Mouse (Mus musculus): Measurements from ENCODE around the gene 1110017D15Rik.

The 1110017D15Rik gene

DNA sequence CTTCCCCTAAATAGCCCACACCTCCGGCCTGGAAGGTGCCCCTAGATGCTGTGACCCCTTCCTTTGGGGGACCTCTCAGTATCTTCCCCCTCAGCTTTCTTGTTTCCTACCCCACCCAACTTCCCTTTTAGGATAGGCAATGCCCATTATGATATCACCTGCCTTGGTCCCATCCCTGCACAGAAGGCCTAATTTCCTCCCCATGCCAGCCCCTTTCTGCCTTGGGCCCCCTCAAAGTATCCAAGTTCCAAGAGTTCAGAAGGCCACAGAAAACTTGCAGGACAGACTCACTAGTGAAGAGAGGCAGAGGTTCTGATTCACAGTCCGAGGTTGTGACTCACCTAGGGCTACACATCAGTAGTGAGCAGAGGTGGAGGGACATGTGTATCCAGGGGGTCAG, at the start of gene 1110017D15Rik:
TSS of gene 1110017D15Rik (minus strand) at position 101 of the 400 bp plus-strand sequence.
- DNase-seq (ENCODE audit: low read depth, low spot score): no peak

GRCm38 (mm10) chr4:41566123-41566522, 49.0 kb upstream of the 1110017D15Rik start:
- DNase-seq (ENCODE audit: low read depth, low spot score): no peak

DNA sequence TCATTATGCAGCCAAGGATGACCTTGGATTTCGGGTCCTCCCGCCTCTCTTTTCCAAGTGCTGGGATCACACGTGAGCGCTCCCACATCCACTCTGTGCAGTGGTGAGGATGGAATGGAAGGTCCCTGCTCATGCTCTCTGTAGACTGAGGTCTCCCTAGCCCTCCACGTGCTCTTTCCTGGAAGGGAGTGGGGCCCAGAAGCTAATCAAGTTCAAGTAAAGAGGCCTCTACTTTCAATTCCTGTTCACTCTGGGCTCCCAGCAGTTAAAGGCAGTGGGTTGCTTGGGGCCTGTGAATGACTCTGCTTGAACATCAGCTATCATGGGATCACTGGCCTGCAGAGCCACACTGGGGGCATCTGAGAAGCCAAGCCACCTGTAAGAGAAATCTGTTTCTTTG, 46.2 kb upstream of the 1110017D15Rik start:
- no peak for DNase-seq (ENCODE audit: low read depth, low spot score)

DNA sequence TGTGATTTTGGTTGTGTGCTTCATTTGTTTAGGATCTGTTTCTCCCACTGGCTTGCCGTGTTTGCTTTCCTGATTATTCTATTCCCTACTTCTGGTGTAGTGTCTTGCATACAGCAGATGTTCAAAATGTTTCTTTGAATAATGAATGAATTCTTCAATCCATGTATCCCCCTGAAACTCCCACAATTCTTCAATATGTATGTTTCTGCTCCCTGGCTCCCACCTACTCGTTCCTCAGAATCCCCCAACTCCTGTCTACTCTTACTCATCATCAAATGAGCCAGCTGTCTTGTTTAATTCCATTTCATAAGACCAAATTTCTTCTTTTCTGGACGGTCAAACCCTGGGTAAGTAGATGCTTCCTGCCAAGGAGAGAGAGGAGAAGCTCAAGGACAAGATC, 40.0 kb upstream of the 1110017D15Rik start:
- no peak for DNase-seq (ENCODE audit: low read depth, low spot score)

GRCm38 (mm10) chr4:41556311-41556953, 39.3 kb upstream of the 1110017D15Rik start:
- DNase-seq (ENCODE audit: low read depth, low spot score): peak; percentile 64

DNA sequence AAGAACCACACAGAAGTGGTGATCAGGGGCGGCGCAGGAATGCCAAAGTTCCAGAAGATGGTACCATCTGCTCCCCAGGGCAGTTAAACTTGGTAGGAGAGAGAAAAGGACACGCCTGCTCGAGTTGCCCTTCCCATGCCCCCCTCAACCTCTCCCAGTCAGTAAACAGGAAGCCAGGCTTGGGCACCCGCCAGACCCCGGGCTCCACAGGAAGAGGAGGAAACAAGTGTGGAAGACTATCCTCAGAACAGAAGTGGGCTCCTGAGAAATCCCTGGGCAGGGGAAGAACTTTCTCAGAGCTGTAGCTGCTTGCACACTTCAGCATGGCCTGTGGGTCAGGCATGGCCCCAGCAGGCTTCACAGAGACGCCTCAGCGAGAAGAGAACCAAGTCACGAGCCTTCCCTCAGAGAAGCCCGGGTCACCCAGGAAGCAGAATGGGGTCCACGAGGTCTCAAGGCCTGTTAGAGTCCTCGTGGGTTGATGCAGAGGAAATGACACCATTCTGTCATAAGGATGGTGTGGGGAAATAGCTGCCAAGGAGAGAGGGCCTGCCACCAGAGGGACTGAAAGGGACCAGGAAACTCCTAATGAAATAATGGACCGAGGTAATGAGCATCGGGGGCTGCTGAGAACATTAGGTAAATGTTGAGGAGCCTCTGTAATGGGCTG, 38.0 kb upstream of the 1110017D15Rik start:
- peak; percentile 45 for DNase-seq (ENCODE audit: low read depth, low spot score)

- DNase-seq (ENCODE audit: low read depth, low spot score): no peak
Measured at GRCm38 (mm10) chr4:41553116-41553515, 36.0 kb upstream of the 1110017D15Rik start.

GRCm38 (mm10) chr4:41552529-41552928, 35.4 kb upstream of the 1110017D15Rik start:
- DNase-seq (ENCODE audit: low read depth, low spot score): peak; percentile 71

DNA sequence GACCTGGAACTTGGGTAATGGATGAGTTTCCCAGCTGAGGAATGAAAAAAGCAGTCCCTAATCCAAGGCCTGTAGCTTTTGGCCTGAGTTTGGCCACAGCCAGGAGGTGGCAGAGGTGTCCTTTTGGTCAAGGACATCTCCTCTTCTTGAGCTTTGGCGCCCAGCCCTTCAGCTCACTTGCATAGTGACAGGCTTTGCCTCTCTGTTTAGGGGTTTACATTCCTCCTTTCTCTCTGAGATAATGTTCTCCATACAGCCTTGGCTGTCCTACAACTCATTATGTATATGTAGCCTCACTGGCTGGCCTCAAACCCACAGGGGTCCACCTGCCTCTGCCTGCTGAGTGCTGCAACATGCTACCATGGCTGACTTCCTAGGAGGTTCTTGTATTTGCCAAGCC, 30.0 kb upstream of the 1110017D15Rik start:
- DNase-seq (ENCODE audit: low read depth, low spot score): no peak

GRCm38 (mm10) chr4:41545985-41546384, 28.9 kb upstream of the 1110017D15Rik start:
- DNase-seq (ENCODE audit: low read depth, low spot score): no peak

GRCm38 (mm10) chr4:41542136-41542535, 25.0 kb upstream of the 1110017D15Rik start:
- DNase-seq (ENCODE audit: low read depth, low spot score): no peak

DNA sequence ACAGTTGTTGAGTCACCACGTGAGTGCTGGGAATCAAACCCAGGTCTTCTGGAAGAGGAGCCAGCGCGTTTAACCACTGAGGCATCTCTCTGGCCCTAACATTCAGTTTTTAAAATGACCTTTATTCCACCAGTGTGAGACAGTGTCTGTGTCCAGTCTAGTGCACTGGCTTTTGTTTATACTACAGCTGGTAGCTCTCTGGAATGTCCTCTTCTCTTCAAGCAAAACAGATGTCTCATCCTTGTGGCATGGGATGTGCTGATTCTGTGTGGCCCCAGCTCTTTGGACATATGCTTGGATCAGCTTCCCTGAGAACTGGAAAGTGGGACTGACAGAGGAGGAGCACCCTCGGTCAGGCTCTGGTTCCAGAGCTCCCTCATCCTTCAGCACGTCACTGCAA, 17.7 kb upstream of the 1110017D15Rik start:
- DNase-seq (ENCODE audit: low read depth, low spot score): no peak

DNA sequence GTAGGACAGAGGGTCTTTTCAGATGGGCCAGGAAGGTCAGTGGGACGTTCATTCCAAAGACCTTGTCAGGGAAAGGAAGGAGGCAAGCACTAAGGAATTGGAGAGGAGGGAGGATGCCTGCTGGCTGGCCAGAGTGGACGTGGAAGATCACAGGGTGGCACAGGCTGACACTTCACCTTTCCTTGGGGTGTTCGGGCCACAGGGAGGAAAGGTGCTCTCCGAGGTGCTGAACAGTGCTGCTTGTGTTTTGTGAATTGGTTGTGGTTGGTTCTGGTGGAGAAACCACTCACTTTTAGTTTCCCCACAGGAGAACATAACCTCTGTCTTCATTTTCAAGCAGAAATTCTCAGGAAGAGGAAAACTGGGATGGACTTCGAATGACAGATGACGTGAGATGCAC, 15.3 kb upstream of the 1110017D15Rik start:
- no peak for DNase-seq (ENCODE audit: low read depth, low spot score)

DNA sequence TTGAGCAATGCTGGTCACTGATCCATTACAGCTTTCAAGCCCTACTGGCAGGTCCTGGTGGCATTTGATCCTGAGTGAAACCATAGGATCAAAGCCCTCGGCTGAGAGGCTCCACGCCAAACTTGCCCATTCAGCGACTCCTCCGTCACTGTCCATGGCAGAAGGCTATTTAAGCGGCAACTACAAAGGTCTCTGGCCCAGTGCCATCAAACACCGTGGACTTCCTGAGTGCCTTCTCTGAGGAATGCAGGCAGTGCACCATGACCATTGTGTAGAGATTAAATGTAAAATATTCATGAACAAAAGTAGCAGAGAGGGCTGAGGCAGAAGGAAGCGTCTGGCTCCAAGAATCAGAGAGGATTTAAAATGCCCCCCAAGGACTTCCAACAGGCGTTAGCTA, 10.9 kb upstream of the 1110017D15Rik start:
- peak; percentile 89 for DNase-seq (ENCODE audit: low read depth, low spot score)

DNA sequence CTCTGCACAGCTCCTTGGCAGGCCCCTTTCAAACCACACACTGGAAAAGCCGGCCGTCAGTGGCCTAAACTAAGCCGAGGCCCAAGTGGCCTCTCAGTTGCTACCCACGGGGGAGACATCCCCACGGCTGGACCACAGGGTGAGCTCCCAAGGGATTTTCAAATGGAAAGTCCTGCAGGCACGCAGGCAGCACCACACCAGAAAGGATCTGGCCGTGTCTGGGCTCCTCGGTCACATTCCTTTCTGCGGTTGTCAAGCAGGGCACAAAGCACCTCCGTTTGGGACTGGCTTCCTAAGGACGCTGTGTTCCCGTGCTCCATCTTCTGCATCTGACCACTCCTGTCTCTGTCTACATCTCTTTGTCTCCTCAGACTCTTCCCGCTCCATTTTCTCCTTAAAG, 9.9 kb upstream of the 1110017D15Rik start:
- DNase-seq (ENCODE audit: low read depth, low spot score): no peak

DNA sequence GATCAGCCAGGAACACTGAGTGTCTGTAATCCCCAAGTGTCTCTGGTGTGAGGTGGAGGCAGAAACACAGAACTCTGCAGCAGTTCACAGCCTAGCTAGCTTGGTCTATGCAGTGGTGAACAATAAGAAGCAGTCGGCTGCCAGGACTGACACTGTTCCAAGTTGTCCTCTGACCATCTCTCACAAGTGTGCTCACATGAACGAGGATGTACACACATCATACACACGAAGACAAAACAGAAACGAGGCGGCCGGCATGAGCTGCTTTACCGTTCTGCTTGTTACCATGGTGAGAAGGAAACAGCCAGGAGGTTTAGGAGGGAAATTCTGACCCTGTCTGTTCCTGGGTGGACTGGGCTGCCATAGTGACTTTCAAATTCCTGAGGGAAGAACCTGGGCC, 9.4 kb upstream of the 1110017D15Rik start:
- DNase-seq (ENCODE audit: low read depth, low spot score): no peak

GRCm38 (mm10) chr4:41524829-41525228, 7.7 kb upstream of the 1110017D15Rik start:
- no peak for DNase-seq (ENCODE audit: low read depth, low spot score)

DNA sequence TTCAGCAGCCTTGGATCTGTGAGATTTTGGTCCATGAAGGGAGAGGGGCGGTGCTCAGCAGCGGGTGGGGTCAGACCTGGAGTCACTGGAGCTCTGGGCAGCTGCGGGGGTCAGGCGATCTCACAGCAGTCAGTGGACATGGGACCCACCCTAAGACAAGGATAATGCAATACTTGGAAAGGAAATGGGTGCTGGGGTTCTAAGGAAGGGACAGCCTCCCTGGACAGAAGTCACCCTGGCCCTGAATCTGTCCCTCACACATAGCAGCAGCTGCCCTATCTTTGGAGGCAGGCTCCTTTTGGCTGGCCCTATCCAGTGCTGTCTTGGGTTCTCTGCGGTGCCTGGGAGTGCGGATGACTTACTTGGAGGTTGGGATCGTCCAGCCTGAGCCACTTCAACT, 6.7 kb upstream of the 1110017D15Rik start:
- no peak for DNase-seq (ENCODE audit: low read depth, low spot score)

DNA sequence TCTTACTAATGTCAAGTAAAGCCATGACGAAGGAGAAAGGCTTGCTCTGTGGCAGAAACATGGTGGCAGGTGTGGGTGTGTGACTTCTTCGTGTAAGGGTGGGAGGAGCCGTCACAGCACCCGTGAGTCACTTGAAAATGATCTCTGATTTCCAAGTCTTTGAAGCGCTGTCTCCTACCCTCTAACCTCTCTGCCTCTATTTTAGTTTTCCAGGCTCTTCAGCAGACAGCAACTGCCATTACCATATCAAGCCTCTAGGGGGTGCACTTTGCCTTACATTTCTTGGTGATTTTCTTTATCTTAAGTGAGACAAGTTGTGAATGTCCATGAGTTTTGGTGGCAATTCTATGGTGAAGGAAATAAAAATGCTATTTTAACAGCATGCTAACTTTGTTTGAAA, 5.7 kb upstream of the 1110017D15Rik start:
- peak; percentile 44 for DNase-seq (ENCODE audit: low read depth, low spot score)

DNA sequence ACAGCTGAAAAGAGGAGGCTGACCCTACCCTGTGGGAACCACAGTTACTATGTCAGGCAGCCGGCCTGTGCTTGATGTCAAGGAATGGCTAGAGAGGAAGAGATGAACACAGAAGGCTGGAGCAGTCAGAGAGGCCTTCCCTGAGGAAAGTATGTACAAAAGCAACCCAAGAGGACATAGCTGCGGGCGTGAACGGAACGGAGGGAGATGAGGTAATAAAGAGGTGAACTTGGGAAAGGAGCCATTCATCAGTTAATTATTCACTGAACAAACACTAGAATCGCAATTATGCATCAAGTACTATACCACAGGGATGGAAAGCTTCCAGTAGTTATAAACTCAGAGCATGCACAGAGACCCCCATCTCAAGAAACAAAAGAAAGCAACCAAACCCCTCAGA, 5.0 kb upstream of the 1110017D15Rik start:
- DNase-seq (ENCODE audit: low read depth, low spot score): no peak

GRCm38 (mm10) chr4:41520641-41521040, 3.5 kb upstream of the 1110017D15Rik start:
- no peak for DNase-seq (ENCODE audit: low read depth, low spot score)

GRCm38 (mm10) chr4:41519195-41519594, 2.1 kb upstream of the 1110017D15Rik start:
- no peak for DNase-seq (ENCODE audit: low read depth, low spot score)

DNA sequence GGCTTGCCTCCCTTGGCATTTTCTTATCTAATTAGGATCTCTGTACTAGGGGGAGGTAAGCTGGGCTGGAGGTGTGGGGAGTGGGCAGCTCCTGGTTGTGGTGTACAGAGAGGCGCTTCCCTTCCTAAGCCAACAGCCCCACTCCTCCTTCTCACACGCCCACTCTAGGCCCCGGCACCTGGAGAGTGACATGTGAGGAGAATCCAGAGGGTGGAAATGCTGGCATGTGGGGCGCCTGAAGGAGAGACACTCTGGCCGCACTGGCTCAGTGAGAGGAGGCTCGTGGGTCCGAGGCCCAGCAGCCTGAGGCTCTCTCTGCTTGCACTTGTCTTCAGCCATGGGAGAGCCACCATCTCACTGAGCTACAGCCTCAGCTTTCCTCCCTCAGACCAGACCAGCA, 1.2 kb upstream of the 1110017D15Rik start:
- DNase-seq (ENCODE audit: low read depth, low spot score): no peak

Measured in skeletal muscle tissue, adult 2 months (tissue).